Mouse (Mus musculus) left cerebral cortex, postnatal 4 days (tissue): ENCODE results near the gene Cpz. TPM values are rescaled to one million over a fixed set of nuclear protein-coding genes. Genes with fewer than 3 reads are reported as not detected.

Experiments
- total RNA-seq, 2 experiments: library from RNA; stranded (reverse); gene quantifications; 2 replicates each; pipeline ENCODE4 v1.2.3; 2021

The Cpz gene
- total RNA-seq, 2 experiments from 2014 or later: 1.9 to 3.3 TPM

Other genes with a start within 250 kb of the Cpz start
- 1 to 10 TPM; 6.4 to 7.8 TPM for gene Adra2c, start 247.4 kb downstream of the Cpz start, total RNA-seq
- not detected for gene Hmx1, start 136.6 kb downstream of the Cpz start, total RNA-seq
- gene Trmt44, start 49.4 kb upstream of the Cpz start, total RNA-seq: 10 to 100 TPM; 10.9 to 11.9 TPM
- gene Acox3, start 57.3 kb upstream of the Cpz start, total RNA-seq: 10 to 100 TPM; 24.2 to 26.1 TPM
- 10 to 100 TPM; 14.9 to 17.1 TPM for gene Htra3, start 154.1 kb upstream of the Cpz start, total RNA-seq
- 1 to 10 TPM; 2.2 to 2.3 TPM for gene Sh3tc1, start 214.3 kb upstream of the Cpz start, total RNA-seq
- gene Ablim2, start 232.2 kb upstream of the Cpz start, total RNA-seq: 10 to 100 TPM; 48.5 to 53.3 TPM